Mouse (Mus musculus): ENCODE results near the gene Pcbp3.

Gene Pcbp3

DNA sequence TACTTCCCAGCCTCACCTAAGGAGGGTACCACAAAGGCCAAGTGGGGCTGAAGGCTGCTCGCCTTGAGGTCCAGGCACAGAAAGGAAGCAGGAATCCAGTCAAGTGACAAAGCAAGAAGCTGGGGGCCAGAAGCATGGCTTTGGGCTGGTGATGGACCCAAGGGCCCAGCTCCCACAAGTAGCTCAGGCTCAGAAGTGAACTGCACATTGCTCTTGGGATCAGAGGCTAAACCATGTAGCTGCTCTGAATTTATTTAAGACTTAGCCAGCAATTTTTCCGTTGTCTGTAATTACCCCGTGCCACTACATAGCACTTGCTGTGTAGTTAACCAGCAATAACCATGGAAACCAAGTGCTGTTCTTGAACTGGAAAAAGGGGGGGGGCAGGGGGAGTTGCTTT lies 117.3 kb downstream of the Pcbp3 start:
- no peak for DNase-seq (ENCODE audit: low read depth)

- no peak for DNase-seq (ENCODE audit: low read depth)
These were observed 119.6 kb downstream of the Pcbp3 start for GRCm38 (mm10) chr10:76842087-76842486.

- no peak for DNase-seq (ENCODE audit: low read depth)
These were observed 120.5 kb downstream of the Pcbp3 start for GRCm38 (mm10) chr10:76841220-76841619.

DNA sequence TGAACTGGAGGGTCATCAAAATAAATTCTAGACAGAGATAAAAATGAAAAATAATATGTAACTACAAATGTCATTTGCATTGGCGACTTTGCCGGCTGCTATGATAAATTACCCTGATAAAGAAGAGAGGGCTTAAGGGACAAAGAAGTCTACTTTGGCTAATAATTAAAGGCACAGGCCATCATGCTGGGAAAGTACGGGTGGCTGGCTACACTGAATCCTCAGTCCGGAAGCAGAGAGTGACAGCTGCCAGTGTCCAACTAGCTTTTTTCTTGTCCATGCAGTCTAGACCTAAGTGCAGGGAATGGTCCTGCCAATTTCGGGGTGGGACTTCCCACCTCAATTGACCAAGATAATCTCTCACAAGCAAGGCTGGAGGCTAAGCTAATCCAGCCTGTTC lies 121.1 kb downstream of the Pcbp3 start:
- DNase-seq (ENCODE audit: low read depth): no peak

DNA sequence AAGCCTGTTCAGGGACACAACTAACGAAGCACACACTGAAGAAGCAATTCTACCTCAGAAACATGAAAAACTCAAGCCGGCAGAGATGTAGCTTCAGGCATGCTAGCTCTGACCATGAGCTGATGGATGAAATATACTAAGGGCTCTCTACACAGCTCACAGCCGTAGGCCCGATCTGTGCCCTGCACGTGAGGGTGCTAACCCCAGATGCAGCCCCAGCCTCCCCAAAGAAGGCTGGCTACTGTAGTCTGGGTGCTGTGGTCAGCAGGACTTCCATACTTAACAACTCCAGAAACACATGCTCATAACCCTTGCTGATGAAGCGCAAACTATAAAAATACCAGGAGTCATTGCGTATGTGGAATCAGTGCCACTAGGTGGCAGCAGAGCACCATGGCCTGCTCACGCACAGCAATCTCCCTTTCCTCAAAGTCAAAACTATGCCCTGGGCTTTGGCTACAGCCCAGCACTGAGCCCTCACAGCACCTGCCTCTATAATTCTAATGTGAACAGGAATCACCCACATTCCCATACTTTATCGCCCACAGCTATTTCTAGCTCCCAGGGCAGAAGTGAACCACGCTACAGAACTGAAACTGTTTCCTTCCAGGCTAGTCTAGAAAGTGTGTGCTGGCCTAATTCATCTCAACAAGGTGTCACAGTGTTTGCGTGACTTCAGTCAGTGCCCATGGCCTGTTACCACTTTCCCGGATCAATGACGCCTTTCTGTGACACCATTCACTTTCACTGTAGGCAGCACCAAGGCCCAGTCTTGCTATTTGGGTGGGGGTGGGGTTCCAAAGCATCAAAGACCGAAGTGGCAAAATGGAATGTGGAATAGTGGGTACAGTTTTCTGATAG lies 126.0 kb downstream of the Pcbp3 start:
- DNase-seq (ENCODE audit: low read depth): peak; percentile 50

- no peak for DNase-seq (ENCODE audit: low read depth)
These were observed 128.8 kb downstream of the Pcbp3 start for GRCm38 (mm10) chr10:76832841-76833240.

DNA sequence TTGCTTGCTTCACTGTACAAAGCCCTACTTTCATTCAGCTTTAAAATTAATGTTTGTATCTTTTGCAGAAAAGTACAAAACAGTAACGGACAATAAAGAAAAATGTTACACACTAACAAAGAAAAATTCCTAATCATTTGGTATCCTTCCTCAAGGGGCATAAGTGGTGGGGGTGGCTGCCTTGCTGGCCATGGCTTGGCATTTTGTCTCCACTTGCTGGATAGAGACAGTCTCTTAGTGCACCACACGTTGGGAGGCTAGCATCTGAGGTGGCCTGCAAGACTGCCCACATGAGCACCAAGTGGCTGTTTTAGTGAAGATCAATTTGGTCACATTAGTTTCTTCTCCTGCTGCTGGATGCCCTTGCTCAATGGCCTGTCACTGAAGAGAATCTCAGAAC lies 129.8 kb downstream of the Pcbp3 start:
- no peak for DNase-seq (ENCODE audit: low read depth)

- no peak for DNase-seq (ENCODE audit: low read depth)
These were observed 130.5 kb downstream of the Pcbp3 start for GRCm38 (mm10) chr10:76831151-76831550.

DNA sequence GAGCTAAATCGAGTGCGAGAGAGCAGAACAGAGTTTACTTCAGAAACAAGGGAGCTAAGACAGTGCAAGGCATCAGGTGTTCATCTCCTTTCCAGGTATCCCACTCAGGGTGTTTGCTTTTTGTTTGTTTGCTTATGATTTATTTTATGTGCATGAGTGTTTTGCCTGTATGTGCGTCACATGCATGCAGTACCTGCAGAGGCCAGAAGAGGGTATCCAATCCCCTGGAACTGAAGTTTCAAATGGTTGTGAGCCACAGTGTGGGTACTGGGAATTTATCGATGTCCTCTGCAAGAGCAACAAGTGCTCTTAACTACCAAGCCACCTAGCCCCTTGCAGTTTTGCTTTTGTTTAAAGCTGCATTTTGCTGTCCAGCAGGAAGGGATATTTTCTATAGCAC lies 132.8 kb downstream of the Pcbp3 start:
- DNase-seq (ENCODE audit: low read depth): no peak

DNA sequence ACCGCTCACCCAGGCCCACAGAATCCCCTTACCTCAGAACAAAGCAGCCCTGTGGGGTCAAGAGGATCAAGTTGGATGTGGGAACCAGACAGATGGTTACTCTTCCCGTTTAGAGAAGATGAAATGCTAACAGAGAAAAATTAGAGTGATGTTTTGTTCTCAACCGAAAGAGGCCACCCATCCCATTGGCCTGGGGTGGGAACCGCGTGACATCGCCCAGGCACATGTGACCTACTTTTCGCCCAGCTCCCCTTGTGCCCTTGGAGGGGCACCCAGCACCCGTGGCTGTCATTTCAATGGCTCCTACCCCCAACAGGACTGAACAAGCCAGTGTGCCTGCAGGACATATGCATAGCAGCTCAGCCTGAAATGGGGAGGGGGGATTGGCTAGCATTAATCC lies 139.0 kb downstream of the Pcbp3 start:
- DNase-seq (ENCODE audit: low read depth): no peak

DNA sequence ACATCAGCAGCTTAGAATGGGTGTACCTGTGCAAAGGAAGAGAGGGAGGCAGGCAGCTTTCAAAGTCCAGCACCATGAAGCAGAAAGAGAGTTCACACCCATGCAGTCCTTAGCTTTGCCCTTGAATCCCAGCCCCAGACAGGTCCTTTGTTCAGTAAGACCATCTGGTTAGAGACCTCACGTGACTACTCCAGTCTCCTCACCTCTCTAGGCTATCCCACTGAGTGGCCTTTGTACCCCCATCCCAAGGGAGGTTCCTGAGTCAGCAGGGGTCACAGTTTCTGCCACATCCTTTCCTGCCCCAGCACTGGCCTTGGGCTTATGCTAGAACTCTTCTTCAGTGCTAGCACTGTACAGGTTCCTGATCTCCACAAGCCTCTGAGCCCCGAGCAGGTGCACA lies 142.4 kb downstream of the Pcbp3 start:
- no peak for DNase-seq (ENCODE audit: low read depth)

GRCm38 (mm10) chr10:76818337-76818736 lies 143.3 kb downstream of the Pcbp3 start:
- DNase-seq (ENCODE audit: low read depth): no peak

DNA sequence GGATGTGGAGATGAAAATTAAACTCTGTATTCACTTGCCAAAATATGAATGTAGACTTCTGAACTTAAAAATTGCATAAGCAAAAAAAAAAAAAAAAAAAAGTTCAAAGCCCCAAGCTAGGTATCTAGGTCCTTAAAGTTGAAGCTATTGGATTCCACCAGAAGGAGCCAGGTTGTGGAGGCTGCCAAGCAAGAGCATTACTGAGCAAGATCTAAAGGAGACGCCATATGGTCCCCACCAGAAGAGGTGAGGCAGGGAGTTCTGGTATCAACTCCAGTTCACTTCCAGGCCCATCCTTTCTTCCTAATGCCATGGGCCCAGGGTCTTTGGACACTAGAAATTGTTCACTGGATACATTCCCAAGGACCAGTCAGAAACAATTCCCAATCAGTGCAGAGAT lies 144.8 kb downstream of the Pcbp3 start:
- DNase-seq (ENCODE audit: low read depth): no peak

- no peak for DNase-seq (ENCODE audit: low read depth)
These were observed 145.3 kb downstream of the Pcbp3 start for GRCm38 (mm10) chr10:76816436-76816835.

- no peak for DNase-seq (ENCODE audit: low read depth)
These were observed 146.2 kb downstream of the Pcbp3 start for GRCm38 (mm10) chr10:76815481-76815880.

GRCm38 (mm10) chr10:76814811-76815210 lies 146.9 kb downstream of the Pcbp3 start:
- DNase-seq (ENCODE audit: low read depth): no peak

DNA sequence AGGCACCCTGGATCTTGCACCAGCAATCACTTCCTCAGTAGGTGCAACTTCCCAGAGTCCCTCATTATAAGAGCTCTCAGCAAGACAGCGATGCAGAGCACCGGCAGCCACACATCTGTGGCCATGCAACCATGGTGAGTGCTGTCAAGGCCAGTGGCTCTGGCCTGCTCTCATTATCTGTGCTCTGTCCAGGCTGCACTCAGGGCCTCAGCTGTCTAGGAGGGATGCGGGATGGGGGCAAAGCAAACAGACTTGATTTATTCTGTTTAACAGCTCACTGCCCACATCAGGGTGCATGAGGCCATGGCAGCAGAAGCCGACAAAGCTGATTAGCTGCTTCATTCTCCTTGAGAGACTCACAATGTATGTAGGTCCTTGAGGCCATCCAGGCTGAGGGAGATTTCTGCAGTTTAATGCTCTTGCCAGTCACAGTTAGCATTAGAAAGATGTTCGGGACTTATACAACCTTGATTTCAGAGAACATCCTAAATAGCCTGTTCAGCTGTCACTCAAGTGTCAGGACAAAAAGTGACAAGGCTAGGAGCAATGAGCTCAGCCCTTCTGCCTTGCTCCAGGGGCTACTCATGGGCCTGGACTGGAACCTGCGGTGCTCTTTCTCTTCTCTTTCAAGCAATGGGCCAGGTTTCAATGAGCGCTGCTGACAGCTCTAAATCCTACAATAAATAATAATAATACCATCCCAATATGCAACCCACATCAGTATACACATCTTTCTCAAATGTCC lies 151.6 kb downstream of the Pcbp3 start:
- no peak for DNase-seq (ENCODE audit: low read depth)

DNA sequence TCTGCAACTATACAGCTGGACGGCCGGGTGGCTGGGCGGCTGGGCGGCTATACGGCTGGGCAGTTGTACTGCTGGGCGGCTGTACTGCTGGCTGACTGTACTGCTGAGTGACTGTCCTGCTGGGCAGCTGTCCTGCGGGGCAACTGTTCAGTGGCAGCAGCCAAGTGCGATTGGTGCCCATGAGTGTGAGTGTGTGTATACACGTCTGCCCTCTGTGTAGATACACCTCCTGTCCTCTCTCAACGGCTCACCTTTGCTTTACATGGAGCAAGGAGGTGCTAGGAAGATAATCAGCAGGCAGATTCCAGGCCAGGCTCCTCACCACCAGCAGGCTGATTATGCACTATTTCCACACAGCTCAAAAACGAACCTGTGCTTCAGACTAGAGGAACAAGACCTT lies 152.2 kb downstream of the Pcbp3 start:
- DNase-seq (ENCODE audit: low read depth): no peak

DNA sequence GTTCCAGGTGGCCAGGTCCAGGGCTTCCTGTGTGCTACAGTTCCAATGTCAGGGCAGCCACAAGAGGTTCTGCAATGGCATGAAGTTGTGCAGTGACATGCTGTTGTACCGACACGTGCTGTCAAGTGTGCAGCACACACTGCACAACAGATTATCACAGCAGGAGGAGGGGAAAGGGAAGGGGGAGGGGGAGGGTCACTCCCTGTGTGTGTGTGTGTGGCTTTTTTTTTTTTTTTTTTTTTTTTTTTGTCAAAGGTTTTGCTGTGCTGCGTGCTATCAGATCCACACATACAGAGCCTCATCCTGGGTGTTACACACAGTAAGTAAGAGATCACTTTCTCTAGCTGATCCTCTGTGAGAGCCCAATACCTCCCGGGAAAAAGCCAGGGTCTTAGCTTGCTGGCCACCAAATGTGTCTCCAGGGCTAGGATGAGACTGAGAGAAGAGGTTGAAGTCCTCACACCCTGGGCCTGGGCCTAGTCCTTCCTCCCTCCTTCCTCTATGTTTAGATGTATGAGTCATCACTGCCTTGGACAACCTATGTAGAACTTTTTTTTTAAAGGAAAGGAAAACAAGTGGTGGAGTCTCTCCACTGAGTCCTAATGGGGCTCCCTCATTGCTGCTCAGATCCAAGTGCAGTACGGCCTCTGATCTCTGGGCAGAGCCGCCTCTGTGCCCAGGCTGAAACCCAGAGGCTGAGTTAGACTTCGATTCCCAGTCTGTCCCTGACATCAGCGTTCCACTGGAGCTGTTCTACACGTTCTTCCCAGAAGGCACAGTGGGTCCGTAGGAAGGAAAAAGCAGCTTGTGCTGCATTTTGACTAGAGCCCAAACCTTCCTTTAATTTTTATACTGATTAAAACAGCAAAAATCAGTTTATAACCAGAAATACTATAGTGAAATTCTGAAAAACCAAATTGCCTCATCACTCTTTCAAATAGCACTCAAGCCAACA lies 153.0 kb downstream of the Pcbp3 start:
- no peak for DNase-seq (ENCODE audit: low read depth)

DNA sequence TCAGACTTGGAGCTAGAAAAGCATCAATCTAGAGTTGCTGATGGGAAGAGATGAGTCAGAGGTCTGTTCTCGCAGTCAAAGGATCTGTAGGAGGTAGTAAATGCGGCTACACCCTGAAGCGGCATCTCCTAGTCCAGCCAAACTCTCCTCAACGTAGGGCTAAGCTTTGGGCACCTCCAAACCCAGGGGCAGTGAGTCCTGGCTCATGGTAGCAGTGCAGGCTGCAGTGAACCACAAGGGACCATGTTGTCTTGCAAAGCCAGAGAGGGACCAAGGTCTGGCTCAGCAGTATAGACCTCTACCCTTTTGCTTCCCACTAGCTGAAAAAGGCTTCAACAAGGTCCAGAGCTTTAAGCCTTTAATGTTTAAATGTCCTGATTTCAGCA lies 159.2 kb downstream of the Pcbp3 start:
- DNase-seq (ENCODE audit: low read depth): no peak

DNA sequence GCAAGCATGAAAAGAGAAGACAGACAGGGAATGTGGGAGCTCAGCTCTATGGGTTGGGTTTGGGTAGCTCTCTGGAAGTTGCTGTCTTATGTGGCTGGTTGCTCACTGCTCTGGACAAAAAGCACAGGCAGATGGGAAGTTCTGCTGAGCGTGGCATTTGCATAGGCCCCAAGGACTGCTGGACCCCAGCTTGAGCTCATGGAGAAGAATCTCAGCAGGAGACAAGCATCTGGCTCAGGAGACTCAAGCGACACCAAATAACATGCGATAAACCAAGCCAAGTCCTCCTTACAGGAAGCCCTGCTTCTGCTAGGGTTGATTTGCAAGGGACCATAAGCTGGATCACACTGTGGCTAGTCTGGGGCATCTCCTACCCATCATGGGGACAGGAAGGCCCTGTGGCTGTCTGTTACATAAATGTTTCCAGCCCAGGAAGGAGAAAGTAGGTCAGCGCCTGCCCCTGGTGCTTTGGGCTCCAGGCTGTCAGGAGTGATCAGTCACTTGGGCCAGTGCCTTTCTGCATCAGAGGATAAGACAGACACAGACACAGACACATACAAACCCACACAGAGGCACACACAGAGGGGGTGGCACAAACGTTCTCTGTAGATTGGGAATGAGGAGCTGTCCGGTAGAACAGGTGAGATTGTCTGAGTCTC lies 159.7 kb downstream of the Pcbp3 start:
- DNase-seq (ENCODE audit: low read depth): no peak

GRCm38 (mm10) chr10:76801237-76801641 lies 160.4 kb downstream of the Pcbp3 start:
- no peak for DNase-seq (ENCODE audit: low read depth)

Data from c-Kit-positive CD71-positive TER-119-negative erythroid progenitor cells, embryonic 14.5 days (primary cell).